Mouse (Mus musculus) frontal cortex, adult 2 months (tissue): ENCODE measurements around the gene Ccdc73. TPM values are rescaled to one million over a fixed set of nuclear protein-coding genes. Genes with fewer than 3 reads are reported as not detected.

Source experiments
- polyA plus RNA-seq: library from polyadenylated mRNA; depleted of rRNA; stranded (reverse); fragments of >200 nt; gene quantifications from 2 replicates; pipeline ENCODE4 v1.2.3, GENCODE M21; 2012; rRNA removed

The Ccdc73 gene
- polyA plus RNA-seq, 1 experiment: 5.3 TPM

Other genes starting within 250 kb of the Ccdc73 start
- 14.6 and 17.5 TPM in 2 replicates for gene Tcp11l1, start 155.6 kb upstream of the Ccdc73 start, polyA plus RNA-seq
- not detected in 2 replicates for gene Pin1rt1, start 151.4 kb upstream of the Ccdc73 start, polyA plus RNA-seq
- 1.5 and 1.8 TPM in 2 replicates for gene Depdc7, start 124.9 kb upstream of the Ccdc73 start, polyA plus RNA-seq
- gene Qser1, start 51.0 kb upstream of the Ccdc73 start, polyA plus RNA-seq: 6.1 and 6.9 TPM in 2 replicates
- gene Prrg4, start 17.9 kb upstream of the Ccdc73 start, polyA plus RNA-seq: 0.13 and 0.16 TPM in 2 replicates
- gene Eif3m, start 149.3 kb downstream of the Ccdc73 start, polyA plus RNA-seq: 82.4 and 94.3 TPM in 2 replicates
- gene Gm11060, start 224.2 kb downstream of the Ccdc73 start, polyA plus RNA-seq: not detected in 2 replicates